Mouse (Mus musculus): ENCODE data around the gene Sema5a. TPM values are rescaled to one million over a fixed set of nuclear protein-coding genes. Genes with fewer than 3 reads are reported as not detected.
A peak's percentile ranks its signal among the peaks of the same experiment; 100 is the strongest.

Sema5a gene
- polyA plus RNA-seq, 1 experiment from 2014 or later = 8.7 TPM

- Histone ChIP-seq H3K9ac (no peak overlapping the region), H3K4me1 (no peaks in the 10 kb centered on the region), H3K36me3 (replicated peaks) (no peaks in the 10 kb centered on the region), H3K4me2 (no peak overlapping the region), H3K9me3 (no peaks in the 10 kb centered on the region), H3K27ac (no peak overlapping the region), H3K4me3 (no peak overlapping the region), H3K27me3 (replicated peaks) (no peaks in the 10 kb centered on the region)
- 79% methylated on average over 4 of the region's 4 CpGs for WGBS
- ATAC-seq (replicated peaks) = no peak
These were observed 411.4 kb downstream of the Sema5a start for GRCm38 (mm10) chr15:32656017-32656416.

- Histone ChIP-seq H3K4me1 (no peaks in the 10 kb centered on the region), H3K9me3 (no peaks in the 10 kb centered on the region), H3K9ac (no peak overlapping the region), H3K36me3 (replicated peaks) (no peaks in the 10 kb centered on the region), H3K27me3 (replicated peaks) (no peaks in the 10 kb centered on the region), H3K27ac (no peak overlapping the region), H3K4me2 (no peak overlapping the region), H3K4me3 (no peak overlapping the region)
- no peak for ATAC-seq (replicated peaks)
- 81% methylated on average over 1 of the region's 1 CpGs for WGBS
These were observed 431.8 kb downstream of the Sema5a start for GRCm38 (mm10) chr15:32676446-32676845.

GRCm38 (mm10) chr15:32685152-32685551 is 440.5 kb downstream of the Sema5a start:
- no peak overlapping the region for H3K9ac ChIP-seq
- H3K4me1 ChIP-seq = no peaks in the 10 kb centered on the region
- no peaks in the 10 kb centered on the region for H3K27me3 ChIP-seq (replicated peaks)
- no peak for ATAC-seq (replicated peaks)
- no peak overlapping the region for H3K4me2 ChIP-seq
- 84% methylated on average over 4 of the region's 4 CpGs for WGBS
- no peak overlapping the region for H3K4me3 ChIP-seq
- H3K27ac ChIP-seq = no peak overlapping the region
- H3K9me3 ChIP-seq = no peaks in the 10 kb centered on the region
- no peaks in the 10 kb centered on the region for H3K36me3 ChIP-seq (replicated peaks)

GRCm38 (mm10) chr15:32691021-32691420 is 446.4 kb downstream of the Sema5a start:
- no peaks in the 10 kb centered on the region for H3K4me1 ChIP-seq
- no peak overlapping the region for H3K9ac ChIP-seq
- no peak overlapping the region for H3K27ac ChIP-seq
- no peak overlapping the region for H3K4me3 ChIP-seq
- H3K4me2 ChIP-seq = no peak overlapping the region
- H3K9me3 ChIP-seq = no peaks in the 10 kb centered on the region
- H3K36me3 ChIP-seq (replicated peaks) = no peaks in the 10 kb centered on the region
- no peak for ATAC-seq (replicated peaks)
- no peaks in the 10 kb centered on the region for H3K27me3 ChIP-seq (replicated peaks)

GRCm38 (mm10) chr15:32693006-32693405 is 448.4 kb downstream of the Sema5a start:
- Histone ChIP-seq H3K27ac (no peak overlapping the region), H3K4me1 (no peaks in the 10 kb centered on the region), H3K4me3 (no peak overlapping the region), H3K36me3 (replicated peaks) (no peaks in the 10 kb centered on the region), H3K9me3 (no peaks in the 10 kb centered on the region), H3K9ac (no peak overlapping the region), H3K4me2 (no peak overlapping the region), H3K27me3 (replicated peaks) (no peaks in the 10 kb centered on the region)
- 82% methylated on average over 2 of the region's 2 CpGs for WGBS
- no peak for ATAC-seq (replicated peaks)

- H3K9me3 ChIP-seq = no peaks in the 10 kb centered on the region
- H3K36me3 ChIP-seq (replicated peaks) = no peaks in the 10 kb centered on the region
- no peak overlapping the region for H3K4me3 ChIP-seq
- H3K9ac ChIP-seq = no peak overlapping the region
- H3K27me3 ChIP-seq (replicated peaks) = no peaks in the 10 kb centered on the region
- no peak overlapping the region for H3K4me2 ChIP-seq
- no peak for ATAC-seq (replicated peaks)
- H3K4me1 ChIP-seq = no peaks in the 10 kb centered on the region
- no peak overlapping the region for H3K27ac ChIP-seq
- WGBS = 92% methylated on average over 4 of the region's 4 CpGs
These were observed 472.8 kb downstream of the Sema5a start for GRCm38 (mm10) chr15:32717298-32717985.

GRCm38 (mm10) chr15:32718293-32718963 is 473.8 kb downstream of the Sema5a start:
- no peaks in the 10 kb centered on the region for H3K36me3 ChIP-seq (replicated peaks)
- ATAC-seq (replicated peaks) = peak; percentile 98
- 37% methylated on average over 4 of the region's 4 CpGs for WGBS

GRCm38 (mm10) chr15:32718964-32719311 is 474.3 kb downstream of the Sema5a start:
- H3K27me3 ChIP-seq (replicated peaks) = no peaks in the 10 kb centered on the region
- H3K27ac ChIP-seq = no peak overlapping the region
- H3K9ac ChIP-seq = no peak overlapping the region
- H3K4me2 ChIP-seq = no peak overlapping the region
- H3K36me3 ChIP-seq (replicated peaks) = no peaks in the 10 kb centered on the region
- peak; percentile 74 for ATAC-seq (replicated peaks)
- WGBS = 92% methylated on average over 1 of the region's 1 CpGs
- no peak overlapping the region for H3K4me3 ChIP-seq
- no peaks in the 10 kb centered on the region for H3K9me3 ChIP-seq
- no peaks in the 10 kb centered on the region for H3K4me1 ChIP-seq

More at GRCm38 (mm10) chr15:32718293-32718963, 473.8 kb downstream of the Sema5a start:
- no peaks in the 10 kb centered on the region for H3K9me3 ChIP-seq
- H3K4me1 ChIP-seq = no peaks in the 10 kb centered on the region
- no peak overlapping the region for H3K9ac ChIP-seq
- H3K27ac ChIP-seq = no peak overlapping the region
- H3K4me3 ChIP-seq = no peak overlapping the region
- no peaks in the 10 kb centered on the region for H3K27me3 ChIP-seq (replicated peaks)
- no peak overlapping the region for H3K4me2 ChIP-seq

GRCm38 (mm10) chr15:32730839-32731238 is 486.2 kb downstream of the Sema5a start:
- 37% methylated on average over 3 of the region's 3 CpGs for WGBS
- Histone ChIP-seq H3K9ac (no peak overlapping the region), H3K4me1 (no peaks in the 10 kb centered on the region), H3K27me3 (replicated peaks) (no peaks in the 10 kb centered on the region), H3K36me3 (replicated peaks) (no peaks in the 10 kb centered on the region), H3K4me2 (no peak overlapping the region), H3K27ac (no peak overlapping the region), H3K9me3 (no peaks in the 10 kb centered on the region), H3K4me3 (no peak overlapping the region)
- 0 out of 2 replicates have a peak, but pooled peaks have one; percentile 39 for ATAC-seq (replicated peaks)

Other genes with a start within 250 kb of the Sema5a start
- not detected in 2 replicates for gene Tas2r119, start 67.5 kb upstream of the Sema5a start, polyA plus RNA-seq (2015; fragmentation: Nextera tagmentation; extraction: Ambion mirVana)

Data from midbrain, embryonic 15.5 days (tissue).